Mouse (Mus musculus): ENCODE results near the gene Peli2. TPM values are rescaled to one million over a fixed set of nuclear protein-coding genes. Genes with fewer than 3 reads are reported as not detected.
A peak's percentile ranks its signal among the peaks of the same experiment; 100 is the strongest.

Gene Peli2
- total RNA-seq, 2 experiments from 2014 or later: 18.9 to 26.2 TPM

DNA sequence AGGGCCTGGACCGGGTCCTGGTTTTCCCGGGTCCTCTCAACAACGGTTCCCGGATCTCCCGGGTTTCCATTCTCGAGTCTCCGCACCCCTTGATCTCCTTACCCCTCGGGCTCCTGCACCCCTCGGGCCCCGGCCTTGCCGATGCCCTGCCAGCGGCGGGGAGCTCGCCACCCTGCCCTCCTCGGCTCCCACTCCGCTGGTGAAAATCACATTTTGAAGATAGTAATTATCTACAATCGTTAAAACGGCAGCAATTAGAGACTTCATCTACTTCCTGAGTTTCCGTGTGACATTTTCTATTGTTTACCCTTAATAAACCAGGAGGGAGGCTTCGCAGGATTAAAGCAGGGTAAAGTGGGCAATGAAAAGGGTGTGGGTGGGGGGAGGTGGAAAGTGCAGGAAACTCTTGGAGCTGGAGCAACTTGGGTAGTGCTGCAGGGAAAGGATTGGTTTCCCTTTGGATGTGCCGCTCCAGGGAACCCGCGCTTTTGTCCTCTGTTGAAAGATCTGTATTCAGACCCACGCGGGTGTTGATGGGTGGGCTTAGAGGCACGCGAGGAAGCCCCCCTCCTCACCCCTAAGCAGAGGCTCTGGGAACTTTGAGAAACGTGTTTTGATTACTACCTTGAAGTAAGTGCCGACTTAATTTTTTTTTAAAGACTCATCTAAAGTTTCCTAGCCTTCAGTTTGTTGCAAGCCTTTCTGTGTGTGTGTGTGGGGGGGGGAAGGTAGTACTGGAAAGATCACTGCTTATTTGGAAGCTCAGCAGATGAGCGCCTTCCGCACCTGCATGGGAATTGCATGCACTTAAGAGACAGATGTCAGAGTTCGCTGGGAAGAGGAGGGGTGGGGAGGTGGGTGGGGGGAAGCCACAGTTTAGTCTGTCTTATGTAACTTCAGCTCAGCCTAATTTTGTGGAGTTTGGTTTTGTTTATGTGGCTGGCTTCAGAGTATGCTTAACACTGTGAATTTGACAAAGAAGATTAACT lies 1.2 kb downstream of the Peli2 start:
- no peak for DNase-seq (ENCODE audit: low spot score in 2 of 2)
- intact Hi-C loops (cut with DNase I): loop anchor here (2.0 kb wide), 1 partner anchor 69 kb away; no protein-coding TSS in a partner anchor

GRCm38 (mm10) chr14:48124011-48124410 lies 3.4 kb downstream of the Peli2 start:
- intact Hi-C loops (cut with DNase I): no loop called here
- DNase-seq (ENCODE audit: low spot score in 2 of 2): no peak

DNA sequence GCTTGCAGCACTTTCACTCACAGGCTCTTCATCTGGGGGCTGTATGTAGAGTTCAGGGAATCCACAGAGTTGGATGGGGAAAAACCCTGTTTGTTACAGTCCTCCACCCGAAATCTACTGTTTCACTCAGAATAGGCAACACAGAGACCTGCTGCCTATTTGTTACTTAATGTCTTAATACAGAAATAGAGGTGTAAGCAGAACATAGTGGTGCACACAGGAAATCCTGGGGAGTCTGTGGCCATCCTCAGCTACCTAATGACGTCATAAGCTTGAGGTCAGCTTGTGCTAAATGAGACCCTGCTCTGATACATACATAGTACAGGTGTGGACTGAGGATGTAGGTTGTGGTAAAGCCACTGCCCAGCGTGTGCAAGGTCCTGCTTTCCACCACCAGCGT lies 4.2 kb downstream of the Peli2 start:
- intact Hi-C loops (cut with DNase I): no loop called here
- DNase-seq (ENCODE audit: low spot score in 2 of 2): no peak

GRCm38 (mm10) chr14:48125971-48126370 lies 5.3 kb downstream of the Peli2 start:
- intact Hi-C loops (cut with DNase I): no loop called here
- DNase-seq (ENCODE audit: low spot score in 2 of 2): no peak

GRCm38 (mm10) chr14:48126931-48127330 lies 6.3 kb downstream of the Peli2 start:
- intact Hi-C loops (cut with DNase I): no loop called here
- DNase-seq (ENCODE audit: low spot score in 2 of 2): no peak

GRCm38 (mm10) chr14:48127609-48128185 lies 7.1 kb downstream of the Peli2 start:
- intact Hi-C loops (cut with DNase I): no loop called here

DNA sequence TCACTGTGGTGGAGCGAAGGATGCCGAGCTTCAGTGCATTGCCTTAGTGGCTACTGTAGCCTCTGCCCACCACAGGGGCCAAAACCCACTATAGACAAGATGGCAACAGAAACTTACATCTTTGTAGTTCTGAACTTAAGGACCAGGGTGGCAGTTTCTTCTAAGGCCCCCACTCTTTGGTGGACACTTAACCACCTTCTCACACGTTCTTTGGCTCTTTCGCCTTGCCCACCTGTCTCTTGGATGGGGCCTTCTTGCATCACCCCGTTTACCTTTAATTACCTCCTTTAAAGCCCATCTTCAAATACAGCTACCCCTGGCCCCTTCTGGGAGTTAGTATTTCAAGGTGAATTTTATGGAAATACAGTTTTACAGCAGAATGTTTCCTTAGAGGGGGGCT lies 8.1 kb downstream of the Peli2 start:
- intact Hi-C loops (cut with DNase I): no loop called here
- DNase-seq (ENCODE audit: low spot score in 2 of 2): no peak

More at GRCm38 (mm10) chr14:48127609-48128185, 7.1 kb downstream of the Peli2 start:
- DNase-seq (ENCODE audit: low spot score in 2 of 2): no peak

DNA sequence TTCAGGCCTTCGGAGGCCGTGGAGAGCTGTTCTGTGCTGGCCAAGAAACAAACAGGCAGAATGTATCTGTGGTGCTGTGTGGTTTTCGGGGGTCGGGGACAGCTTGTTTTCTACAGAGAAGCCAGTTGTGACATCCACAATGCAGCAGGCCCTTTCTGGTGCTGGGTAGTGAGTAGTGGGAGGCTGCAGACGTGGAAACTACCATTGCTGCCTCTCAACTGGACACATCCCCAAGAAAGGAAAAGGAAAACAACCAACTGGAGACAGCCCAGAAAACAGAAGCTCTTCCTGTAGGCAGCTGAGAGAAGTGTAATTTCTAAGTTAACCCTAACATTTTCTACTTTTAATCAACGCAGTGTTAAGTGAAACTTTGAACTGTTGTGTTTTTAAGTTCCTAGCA lies 9.4 kb downstream of the Peli2 start:
- no peak for DNase-seq (ENCODE audit: low spot score in 2 of 2)
- intact Hi-C loops (cut with DNase I): no loop called here

GRCm38 (mm10) chr14:48130761-48131575 lies 10.3 kb downstream of the Peli2 start:
- intact Hi-C loops (cut with DNase I): no loop called here
- no peak for DNase-seq (ENCODE audit: low spot score in 2 of 2)

DNA sequence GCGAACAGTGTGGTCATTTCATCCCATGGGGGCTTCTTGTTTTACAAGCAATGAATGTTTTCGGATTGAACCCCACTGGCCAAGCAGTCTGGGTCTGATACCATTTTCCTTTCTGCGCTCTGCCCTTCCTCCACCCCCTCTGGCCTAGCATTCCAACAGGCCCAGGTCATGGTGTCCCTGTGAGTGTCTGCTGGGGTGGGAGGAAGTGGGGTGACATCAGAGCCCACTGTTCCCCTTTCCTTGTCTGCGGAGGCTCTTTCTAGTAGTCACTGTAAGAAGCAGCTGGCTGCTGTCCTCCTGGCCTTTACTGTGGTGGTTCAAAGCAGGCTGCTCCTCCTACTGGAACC lies 10.9 kb downstream of the Peli2 start:
- intact Hi-C loops (cut with DNase I): no loop called here
- peak in 1 of 2 experiments; percentile 33 for DNase-seq (ENCODE audit: low spot score in 2 of 2)

DNA sequence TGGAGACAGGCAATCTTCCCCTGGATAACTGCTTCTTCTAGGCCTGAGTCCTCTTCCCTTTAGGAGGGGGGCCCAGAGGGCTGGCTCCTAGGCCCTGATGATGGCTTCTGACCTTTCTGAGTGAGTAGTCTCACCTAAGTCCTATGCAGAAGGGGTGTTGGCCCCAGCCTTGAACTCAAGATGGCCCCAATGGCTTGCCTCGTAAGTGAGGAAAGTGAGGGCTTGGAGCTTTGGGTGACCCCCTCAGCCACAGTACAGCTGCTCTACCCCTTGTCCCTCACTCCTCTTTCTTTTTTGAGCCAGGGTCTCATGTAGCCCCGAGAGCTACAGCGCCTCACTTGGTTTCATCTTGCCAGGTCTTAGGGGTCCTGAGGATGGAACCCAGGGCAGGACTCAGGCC lies 11.6 kb downstream of the Peli2 start:
- intact Hi-C loops (cut with DNase I): no loop called here

DNA sequence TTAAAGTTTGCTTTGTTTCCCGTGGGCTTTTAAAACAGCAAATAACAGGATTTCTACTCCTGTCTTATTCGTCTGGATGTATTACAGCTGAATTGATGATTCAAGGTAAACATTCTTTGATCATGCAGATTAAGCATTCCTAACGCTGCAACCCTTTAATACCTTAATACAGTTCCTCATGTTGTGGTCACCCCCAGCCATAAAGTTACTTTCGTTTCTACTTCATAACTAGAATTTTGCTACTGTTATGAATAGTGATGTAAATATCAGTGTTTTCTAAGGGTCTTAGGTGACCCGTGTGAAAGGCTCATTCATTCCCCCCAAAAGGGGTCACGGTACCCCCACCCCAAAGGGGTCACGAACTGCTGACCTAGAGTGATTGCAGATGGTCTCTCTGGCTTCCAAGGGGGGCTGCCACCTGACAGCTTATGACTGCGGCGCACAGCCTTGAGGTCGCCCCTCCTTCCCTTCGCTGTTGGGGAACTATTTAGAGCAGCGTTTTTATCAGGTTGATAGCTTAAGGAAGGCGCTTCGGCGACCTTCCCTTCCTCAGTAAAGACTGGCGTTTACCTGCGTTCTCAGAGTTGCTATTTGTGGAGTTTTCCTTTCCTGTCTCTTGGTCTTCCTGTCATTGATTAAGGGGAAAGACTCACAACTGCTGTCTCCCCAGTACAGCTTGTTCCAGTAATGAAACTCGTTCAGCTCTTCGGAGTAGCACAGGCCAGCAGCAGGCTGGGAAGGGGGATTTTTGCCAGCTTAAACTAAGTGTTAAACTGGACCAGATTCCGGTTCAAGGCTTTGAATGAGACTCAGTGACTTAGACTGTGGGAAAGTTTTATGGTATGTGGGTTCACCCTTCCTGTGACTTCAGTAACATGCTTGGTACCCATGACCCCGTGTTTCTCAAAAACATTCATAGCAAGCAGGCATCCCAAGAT lies 12.5 kb downstream of the Peli2 start:
- DNase-seq (ENCODE audit: low spot score in 2 of 2): no peak
- intact Hi-C loops (cut with DNase I): no loop called here

More for the DNA sequence above, 11.6 kb downstream of the Peli2 start:
- DNase-seq (ENCODE audit: low spot score in 2 of 2): no peak

DNA sequence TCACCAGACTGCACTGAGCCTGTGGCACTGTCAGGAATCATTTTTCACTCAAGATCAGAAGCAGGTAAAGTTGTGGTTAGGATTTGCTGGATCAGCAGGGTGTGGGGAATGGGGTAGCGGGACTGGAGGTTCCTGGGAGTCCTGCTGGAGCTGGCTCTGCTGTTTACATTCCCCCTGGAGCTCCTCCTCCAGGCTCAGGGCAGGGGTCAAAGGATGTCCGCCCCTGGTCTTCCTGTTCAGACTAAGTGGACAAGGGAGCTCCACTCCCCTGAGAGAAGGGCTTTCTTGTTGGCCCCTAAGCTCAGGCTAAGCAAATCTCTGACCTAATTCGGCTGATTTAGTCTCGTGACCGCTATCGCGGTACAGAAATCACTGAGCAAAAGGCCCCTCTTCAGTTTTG lies 13.7 kb downstream of the Peli2 start:
- intact Hi-C loops (cut with DNase I): no loop called here
- DNase-seq (ENCODE audit: low spot score in 2 of 2): no peak

DNA sequence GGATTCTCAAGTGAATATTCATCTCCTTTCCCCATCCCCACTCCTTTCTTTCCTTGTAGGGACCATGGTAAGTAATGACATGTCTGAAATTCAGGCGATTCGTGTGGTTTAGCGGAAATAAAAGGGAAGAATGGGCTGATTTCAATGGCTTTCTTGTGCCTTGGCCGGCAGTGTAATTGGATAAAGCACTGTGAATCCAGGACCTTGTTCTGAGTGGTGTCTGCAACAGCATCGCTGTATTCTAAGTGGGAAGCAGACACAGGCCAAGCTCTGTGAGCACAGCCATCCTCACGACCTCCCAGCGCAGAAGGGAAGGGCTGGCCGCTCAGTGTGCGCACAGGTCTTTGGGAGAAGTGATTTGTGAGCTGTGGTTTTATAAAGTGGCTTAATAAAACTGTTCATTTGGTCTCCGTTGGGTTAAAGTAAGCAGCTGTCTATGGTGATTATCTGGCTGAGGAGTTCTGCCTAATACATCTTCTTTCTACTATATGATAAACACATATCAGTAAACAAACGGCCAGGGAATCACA lies 15.3 kb downstream of the Peli2 start:
- DNase-seq (ENCODE audit: low spot score in 2 of 2): no peak
- intact Hi-C loops (cut with DNase I): no loop called here

DNA sequence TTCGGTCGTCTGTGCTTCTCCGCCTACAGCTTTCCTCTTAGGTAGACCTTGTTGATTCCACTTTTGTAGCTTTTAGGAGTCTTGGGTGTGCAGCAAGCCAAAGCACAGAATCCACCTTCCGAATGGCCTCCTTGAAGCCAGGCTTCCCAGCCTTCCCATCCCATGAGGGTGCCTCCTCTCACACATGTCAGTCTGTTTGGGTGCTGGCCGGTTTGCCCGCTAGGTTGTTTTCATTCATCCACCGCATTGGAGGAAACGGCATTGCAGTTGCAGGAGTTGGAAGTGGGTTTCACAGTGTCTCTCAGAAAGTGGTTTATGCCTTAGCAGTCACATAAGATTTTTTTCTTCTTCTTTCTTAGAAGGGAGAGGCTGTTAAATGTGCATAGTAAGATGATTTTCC lies 17.1 kb downstream of the Peli2 start:
- no peak for DNase-seq (ENCODE audit: low spot score in 2 of 2)
- intact Hi-C loops (cut with DNase I): no loop called here

DNA sequence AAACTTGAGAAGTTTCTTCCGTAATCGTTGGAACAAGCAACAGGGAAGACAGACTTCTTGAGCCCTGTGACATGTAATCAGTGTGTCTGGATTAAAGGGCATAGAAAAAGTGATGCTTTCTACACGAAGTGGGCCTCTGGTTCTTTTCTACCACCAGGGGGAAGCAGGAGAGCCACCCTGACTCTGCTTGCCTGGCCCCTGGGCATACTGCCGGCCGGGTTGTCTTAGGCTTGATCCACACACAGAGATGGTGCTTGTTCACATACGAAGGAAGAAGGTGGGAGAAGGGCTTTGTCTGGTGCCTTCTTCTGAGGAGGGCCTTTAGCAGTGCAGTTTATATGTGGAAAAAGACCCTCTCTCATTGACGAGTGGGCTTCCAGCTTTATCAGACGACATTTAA lies 17.5 kb downstream of the Peli2 start:
- DNase-seq (ENCODE audit: low spot score in 2 of 2): no peak
- intact Hi-C loops (cut with DNase I): no loop called here

DNA sequence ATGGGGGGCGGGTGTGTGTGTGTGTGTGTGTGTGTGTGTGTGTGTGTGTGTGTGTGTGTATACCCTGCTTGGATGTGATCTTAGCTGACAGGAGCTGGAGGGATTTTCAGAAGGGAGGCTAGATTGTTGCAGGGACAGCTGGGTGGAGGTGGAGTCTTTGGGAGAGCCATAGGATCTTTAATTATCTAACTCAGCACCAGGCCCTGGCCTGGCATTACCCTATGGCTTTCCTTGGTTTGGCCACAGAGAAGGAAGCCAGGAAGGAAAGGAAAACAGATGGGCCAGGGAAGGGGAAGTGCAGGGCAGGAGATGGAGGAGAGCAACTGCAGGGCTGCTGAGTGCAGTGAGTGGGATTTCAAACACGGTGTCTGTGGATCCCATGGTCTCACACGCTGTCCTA lies 18.8 kb downstream of the Peli2 start:
- intact Hi-C loops (cut with DNase I): no loop called here
- DNase-seq (ENCODE audit: low spot score in 2 of 2): no peak

GRCm38 (mm10) chr14:48141694-48142093 lies 21.1 kb downstream of the Peli2 start:
- intact Hi-C loops (cut with DNase I): no loop called here
- DNase-seq (ENCODE audit: low spot score in 2 of 2): no peak

DNA sequence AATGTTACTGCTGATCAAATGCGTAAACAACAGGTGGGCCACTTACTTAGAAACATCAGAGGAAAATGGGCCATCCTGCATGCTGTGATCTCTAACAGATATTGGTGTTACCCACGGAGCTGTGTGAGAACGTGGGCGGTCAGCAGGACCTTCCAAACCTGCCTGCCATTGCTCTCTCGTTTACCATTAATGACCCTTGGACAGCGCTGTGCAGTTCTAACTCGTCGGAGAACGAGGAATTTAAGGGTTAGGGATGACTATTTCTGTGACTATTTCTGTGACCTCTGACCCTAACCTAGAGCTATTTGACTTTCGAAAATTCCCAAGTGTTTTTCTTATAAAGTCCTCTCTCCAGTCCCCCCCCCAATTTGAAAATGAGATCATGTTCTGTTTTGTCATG lies 22.1 kb downstream of the Peli2 start:
- DNase-seq (ENCODE audit: low spot score in 2 of 2): no peak
- intact Hi-C loops (cut with DNase I): no loop called here

Data from left cerebral cortex, postnatal 14 days (tissue).